Mouse (Mus musculus) forebrain, embryonic 16.5 days (tissue): Measurements from ENCODE around the gene Aff3. TPM values are rescaled to one million over a fixed set of nuclear protein-coding genes. Genes with fewer than 3 reads are reported as not detected.

Experiments used
- ATAC-seq: fragments of 200-750 bp; cut with Nextera tagmentation; 2 replicates; pipeline ENCODE4 v1.8.0; 2017; ENCODE audit warnings: mild to moderate bottlenecking, moderate library complexity
- H3K27ac ChIP-seq: fragments of 300-500 bp; sonication (generic); 2 replicates; pipeline ENCODE4 v1.5.1; 2014; ENCODE audit warnings: low read length, control low read depth
- H3K27me3 ChIP-seq: fragments of 300-500 bp; sonication (generic); replicated peaks from 2 replicates; pipeline ENCODE4 v1.6.1; 2014; ENCODE audit warnings: low read length; ENCODE audit not compliant: control insufficient read depth, insufficient read depth
- H3K36me3 ChIP-seq: fragments of 300-500 bp; sonication (generic); 2 replicates; pipeline ENCODE4 v1.6.1; 2014; ENCODE audit not compliant: control insufficient read depth, insufficient read depth
- H3K4me1 ChIP-seq: fragments of 300-500 bp; sonication (generic); replicated peaks from 2 replicates; pipeline ENCODE4 v1.6.1; 2014; ENCODE audit warnings: low read length; ENCODE audit not compliant: control insufficient read depth, insufficient read depth
- H3K4me2 ChIP-seq: fragments of 300-500 bp; sonication (generic); 2 replicates; pipeline ENCODE4 v1.6.1; 2014; ENCODE audit warnings: mild to moderate bottlenecking, low read length, control low read depth
- H3K4me3 ChIP-seq: fragments of 300-500 bp; sonication (generic); replicated peaks from 2 replicates; pipeline ENCODE4 v1.5.1; 2014; ENCODE audit warnings: mild to moderate bottlenecking, low read length, control low read depth
- H3K9ac ChIP-seq: fragments of 300-500 bp; sonication (generic); replicated peaks from 2 replicates; pipeline ENCODE4 v1.6.1; 2014; ENCODE audit warnings: low read depth, low read length, control low read depth
- H3K9me3 ChIP-seq: fragments of 300-500 bp; sonication (generic); 2 replicates; pipeline ENCODE4 v1.6.1; 2016; ENCODE audit warnings: low read length; ENCODE audit not compliant: control insufficient read depth
- WGBS: fragments of 180-500 bp; shearing (Covaris S2); extraction: QIAGEN DNeasy Blood & Tissue Kit; methylation state at CpG from one replicate; pipeline ENCODE4 v1.1.7; 2014; 5-methylcytosine and 5-hydroxymethylcytosine counted together
- polyA plus RNA-seq: library from polyadenylated mRNA; unstranded; fragments of >200 nt; fragmentation: Nextera tagmentation; extraction: Ambion mirVana; gene quantifications from 2 replicates; pipeline ENCODE4 v1.2.1, GENCODE M21; 2015

Aff3 gene
- polyA plus RNA-seq, 1 experiment from 2014 or later, result 16.9 TPM

- WGBS, result 76% methylated on average over 7 of the region's 7 CpGs
- no peak overlapping the region for H3K4me3 ChIP-seq
- H3K4me2 ChIP-seq, result no peak overlapping the region
- no peak overlapping the region for H3K27ac ChIP-seq
- ATAC-seq, result no peak
- no peak overlapping the region for H3K9ac ChIP-seq
- H3K9me3 ChIP-seq, result no peaks in the 10 kb centered on the region
- no peaks in the 10 kb centered on the region for H3K27me3 ChIP-seq
- peaks cover 34% of the 10 kb centered on the region for H3K4me1 ChIP-seq
- H3K36me3 ChIP-seq, result no peaks in the 10 kb centered on the region
These were observed 103.4 kb downstream of the Aff3 start for GRCm38 (mm10) chr1:38561331-38561730.

DNA sequence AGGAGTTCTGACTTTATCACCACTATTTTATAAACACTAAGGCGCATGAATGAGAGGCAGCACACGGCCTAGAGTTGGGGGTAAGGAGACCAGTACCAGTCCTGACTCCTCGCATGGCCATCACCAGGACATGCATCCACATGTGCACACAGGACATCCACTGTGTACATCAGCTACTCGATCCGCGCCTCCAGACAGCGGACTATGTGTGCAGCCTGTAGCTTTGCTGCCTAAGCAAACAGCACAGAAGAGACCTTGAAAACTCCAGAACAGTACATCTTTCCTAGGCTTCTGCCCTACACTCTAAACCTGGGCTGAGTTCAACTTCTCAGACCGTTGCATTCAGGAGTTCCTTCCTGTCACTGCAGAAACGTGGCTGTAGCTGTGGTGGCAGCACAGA lies 104.1 kb downstream of the Aff3 start:
- WGBS, result 84% methylated on average over 9 of the region's 9 CpGs
- H3K9ac ChIP-seq, result no peak overlapping the region
- H3K4me2 ChIP-seq, result no peak overlapping the region
- no peak overlapping the region for H3K27ac ChIP-seq
- no peaks in the 10 kb centered on the region for H3K9me3 ChIP-seq
- no peaks in the 10 kb centered on the region for H3K27me3 ChIP-seq
- no peak overlapping the region for H3K4me3 ChIP-seq
- no peaks in the 10 kb centered on the region for H3K36me3 ChIP-seq
- peaks cover 27% of the 10 kb centered on the region for H3K4me1 ChIP-seq
- ATAC-seq, result no peak

DNA sequence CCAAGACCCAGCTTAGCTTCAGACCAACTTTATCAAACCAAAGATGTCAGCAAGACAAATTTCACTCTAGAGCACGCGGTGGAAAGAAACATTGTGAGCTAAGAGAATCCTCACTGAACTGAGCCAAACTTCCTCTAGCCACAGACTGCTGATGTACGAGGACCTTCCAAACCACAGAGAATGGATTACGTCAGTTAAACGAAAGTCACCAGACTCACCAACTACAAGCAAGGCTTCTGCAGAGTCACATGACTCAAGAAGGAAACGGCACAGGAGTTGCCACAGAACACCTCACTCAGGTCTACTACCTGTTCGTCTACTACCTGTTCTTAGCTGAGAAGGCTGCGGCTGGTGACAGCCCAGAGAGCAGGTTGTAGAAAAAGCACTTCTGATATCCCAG lies 107.1 kb downstream of the Aff3 start:
- Histone ChIP-seq H3K36me3 (no peaks in the 10 kb centered on the region), H3K9ac (no peak overlapping the region), H3K4me3 (no peak overlapping the region), H3K4me1 (peaks cover 13% of the 10 kb centered on the region), H3K27ac (no peak overlapping the region), H3K27me3 (no peaks in the 10 kb centered on the region), H3K4me2 (no peak overlapping the region), H3K9me3 (no peaks in the 10 kb centered on the region)
- ATAC-seq, result no peak
- WGBS, result 88% methylated on average over 8 of the region's 8 CpGs

- H3K27ac ChIP-seq, result no peak overlapping the region
- no peaks in the 10 kb centered on the region for H3K27me3 ChIP-seq
- H3K9me3 ChIP-seq, result no peaks in the 10 kb centered on the region
- 0 out of 2 replicates have a peak, but pooled peaks cover 4% of the 10 kb centered on the region for H3K4me1 ChIP-seq
- no peak overlapping the region for H3K9ac ChIP-seq
- H3K4me2 ChIP-seq, result no peak overlapping the region
- H3K4me3 ChIP-seq, result no peak overlapping the region
- WGBS, result 90% methylated on average over 3 of the region's 3 CpGs
- no peaks in the 10 kb centered on the region for H3K36me3 ChIP-seq
- no peak for ATAC-seq
These were observed 110.2 kb downstream of the Aff3 start for GRCm38 (mm10) chr1:38554546-38554945.

GRCm38 (mm10) chr1:38553090-38553489 lies 111.7 kb downstream of the Aff3 start:
- H3K27me3 ChIP-seq, result no peaks in the 10 kb centered on the region
- no peak overlapping the region for H3K27ac ChIP-seq
- H3K36me3 ChIP-seq, result no peaks in the 10 kb centered on the region
- ATAC-seq, result no peak
- peaks cover 4% of the 10 kb centered on the region; the same call in 1 of the 2 replicates for H3K4me1 ChIP-seq
- H3K4me2 ChIP-seq, result no peak overlapping the region
- no peaks in the 10 kb centered on the region for H3K9me3 ChIP-seq
- WGBS, result 47% methylated on average over 6 of the region's 6 CpGs
- H3K9ac ChIP-seq, result no peak overlapping the region
- H3K4me3 ChIP-seq, result no peak overlapping the region

- Histone ChIP-seq H3K27ac (no peak overlapping the region), H3K9me3 (no peaks in the 10 kb centered on the region), H3K4me3 (no peak overlapping the region), H3K4me1 (peaks cover 20% of the 10 kb centered on the region), H3K4me2 (no peak overlapping the region), H3K9ac (no peak overlapping the region), H3K36me3 (no peaks in the 10 kb centered on the region), H3K27me3 (no peaks in the 10 kb centered on the region)
- 87% methylated on average over 13 of the region's 13 CpGs for WGBS
- no peak for ATAC-seq
These were observed 114.2 kb downstream of the Aff3 start for GRCm38 (mm10) chr1:38550579-38550978.

- Histone ChIP-seq H3K27ac (no peak overlapping the region), H3K9me3 (no peaks in the 10 kb centered on the region), H3K4me1 (peaks cover 31% of the 10 kb centered on the region), H3K9ac (no peak overlapping the region), H3K4me3 (no peak overlapping the region), H3K4me2 (no peak overlapping the region), H3K36me3 (no peaks in the 10 kb centered on the region), H3K27me3 (no peaks in the 10 kb centered on the region)
- WGBS, result 67% methylated on average over 8 of the region's 8 CpGs
- no peak for ATAC-seq
These were observed 115.8 kb downstream of the Aff3 start for GRCm38 (mm10) chr1:38548671-38549661.

GRCm38 (mm10) chr1:38547685-38548084 lies 117.1 kb downstream of the Aff3 start:
- H3K4me1 ChIP-seq, result peaks cover 29% of the 10 kb centered on the region
- no peak for ATAC-seq
- no peak overlapping the region for H3K4me2 ChIP-seq
- no peaks in the 10 kb centered on the region for H3K27me3 ChIP-seq
- WGBS, result 92% methylated on average over 9 of the region's 9 CpGs
- no peak overlapping the region for H3K9ac ChIP-seq
- H3K9me3 ChIP-seq, result no peaks in the 10 kb centered on the region
- no peak overlapping the region for H3K4me3 ChIP-seq
- H3K27ac ChIP-seq, result no peak overlapping the region
- no peaks in the 10 kb centered on the region for H3K36me3 ChIP-seq

DNA sequence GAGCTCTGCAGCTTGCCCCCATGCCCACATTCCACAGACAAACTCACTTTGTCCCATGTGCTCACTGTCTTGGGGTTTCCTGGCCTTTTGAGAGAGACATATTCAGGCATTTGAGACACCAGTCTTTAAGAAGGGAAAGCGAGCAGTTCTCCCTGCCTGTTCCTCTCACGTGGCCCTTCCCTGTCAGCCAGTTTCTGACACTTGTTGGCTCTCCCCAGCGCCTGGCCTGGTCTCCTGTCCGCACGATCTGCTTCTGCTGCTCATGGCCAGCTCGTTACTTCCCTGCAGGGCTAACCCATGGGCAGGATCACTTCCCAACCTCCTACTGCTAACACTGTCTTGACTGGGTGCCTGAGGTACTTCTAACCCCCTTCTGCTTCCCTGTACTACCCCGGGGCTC lies 118.1 kb downstream of the Aff3 start:
- Histone ChIP-seq H3K4me2 (no peak overlapping the region), H3K4me1 (peaks cover 29% of the 10 kb centered on the region), H3K9ac (no peak overlapping the region), H3K27me3 (no peaks in the 10 kb centered on the region), H3K9me3 (no peaks in the 10 kb centered on the region), H3K36me3 (no peaks in the 10 kb centered on the region), H3K27ac (no peak overlapping the region), H3K4me3 (no peak overlapping the region)
- 53% methylated on average over 7 of the region's 7 CpGs for WGBS
- ATAC-seq, result no peak
